Mouse (Mus musculus) induced T-regulatory cell, adult 2 months (primary cell): ENCODE results near the gene Adgrf3.

Experiments
- DNase-seq: peaks from one replicate; pipeline ENCODE4 v3.0.0-alpha.2; 2012; ENCODE audit warnings: low read depth

Gene Adgrf3

GRCm38 (mm10) chr5:30202221-30202620 lies 3.3 kb downstream of the Adgrf3 start:
- no peak for DNase-seq

- DNase-seq = peak; percentile 44
Observed at GRCm38 (mm10) chr5:30201521-30201920, 4.0 kb downstream of the Adgrf3 start.

DNA sequence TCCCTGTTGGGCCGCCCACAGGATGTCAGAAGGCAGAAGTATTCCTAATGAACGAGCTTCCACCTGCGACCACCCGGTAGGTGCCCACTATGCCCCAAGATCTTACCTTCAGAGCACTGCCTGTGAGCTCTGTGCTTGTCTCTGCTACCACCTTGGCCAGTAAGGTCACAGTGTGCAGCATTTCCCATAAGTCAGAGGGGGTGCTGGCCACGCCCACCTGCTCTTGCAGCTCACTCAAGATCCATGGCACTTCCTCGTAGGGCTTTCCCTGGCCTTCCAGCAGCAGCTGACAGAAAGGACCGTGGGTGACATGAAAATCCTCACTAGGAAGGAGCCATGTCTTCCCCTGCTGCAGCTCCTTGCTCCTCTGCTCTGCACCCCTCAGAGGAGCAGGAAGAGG lies 7.3 kb downstream of the Adgrf3 start:
- DNase-seq = no peak

DNA sequence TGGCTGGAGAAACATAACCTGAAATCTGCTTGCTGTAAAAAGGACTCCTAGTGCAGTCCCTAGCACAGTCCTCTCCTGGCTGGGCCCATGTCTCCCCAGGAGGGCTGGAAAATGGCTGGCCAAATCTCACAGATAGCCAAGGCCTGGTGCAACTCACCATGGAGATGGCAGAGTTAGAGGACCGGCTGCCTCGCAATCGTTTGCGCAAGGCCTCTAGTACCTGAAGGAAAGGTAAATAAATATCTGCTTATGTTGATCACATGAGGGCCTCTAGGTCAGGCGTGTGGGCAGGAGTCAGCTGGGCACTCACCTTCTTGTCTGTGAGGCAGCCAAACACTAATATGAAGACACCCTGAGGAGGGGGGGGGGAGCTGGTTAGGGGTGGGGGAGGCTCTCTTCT lies 10.2 kb downstream of the Adgrf3 start:
- DNase-seq = no peak

DNA sequence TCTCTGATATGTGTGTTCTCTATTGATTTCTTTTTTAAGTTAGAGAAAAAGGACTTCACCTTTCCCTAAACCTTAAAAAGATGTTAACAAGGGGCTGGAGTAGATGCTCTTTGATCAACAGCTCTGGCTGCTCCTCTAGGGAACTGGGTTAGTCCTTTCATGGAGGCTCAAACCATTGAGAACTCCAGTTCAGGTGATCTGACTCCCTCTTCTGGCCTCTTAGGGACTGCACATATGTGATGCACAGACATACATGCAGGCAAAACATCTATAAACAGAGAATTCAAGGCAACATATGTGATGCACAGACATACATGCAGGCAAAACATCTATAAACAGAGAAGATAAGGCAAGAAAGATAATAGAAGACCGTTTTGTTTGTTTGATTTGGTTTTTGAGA lies 13.1 kb downstream of the Adgrf3 start:
- DNase-seq = no peak

DNA sequence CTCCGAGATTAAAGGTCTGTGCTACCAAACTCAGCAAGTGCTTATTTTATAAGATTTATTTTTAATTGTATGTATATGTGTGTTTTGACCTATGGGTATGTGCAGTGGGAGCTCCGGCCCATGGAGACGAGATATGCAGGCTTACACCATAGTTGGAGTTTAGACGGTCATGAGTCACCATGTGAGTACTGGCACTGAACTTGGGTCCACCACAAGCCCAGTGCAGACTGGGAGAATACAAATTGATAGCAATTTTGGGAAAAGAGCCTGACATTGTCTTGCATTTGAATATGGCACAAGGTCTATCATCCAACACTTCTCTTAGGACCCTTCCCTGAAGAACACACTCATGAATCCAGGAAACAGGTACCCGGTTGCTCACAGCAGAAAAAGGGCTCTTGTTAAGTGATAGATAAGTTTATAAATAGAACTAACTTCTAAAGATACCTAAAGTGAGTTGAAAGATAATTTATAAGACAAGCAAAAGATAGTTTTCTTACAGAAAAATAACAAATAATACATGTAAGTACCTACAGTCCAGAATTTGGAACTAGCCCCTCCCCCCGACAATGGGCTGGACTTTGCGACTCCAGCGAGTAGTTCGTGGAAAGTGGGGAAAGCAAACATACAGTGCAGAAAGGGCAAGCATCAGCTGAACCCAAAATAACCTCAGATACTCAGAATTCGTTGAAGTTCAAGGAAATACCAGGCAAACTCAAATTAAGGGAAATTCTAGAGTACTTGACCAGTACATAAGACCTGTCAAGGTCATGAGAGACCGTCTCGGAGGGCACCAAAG lies 17.6 kb downstream of the Adgrf3 start:
- no peak for DNase-seq

DNA sequence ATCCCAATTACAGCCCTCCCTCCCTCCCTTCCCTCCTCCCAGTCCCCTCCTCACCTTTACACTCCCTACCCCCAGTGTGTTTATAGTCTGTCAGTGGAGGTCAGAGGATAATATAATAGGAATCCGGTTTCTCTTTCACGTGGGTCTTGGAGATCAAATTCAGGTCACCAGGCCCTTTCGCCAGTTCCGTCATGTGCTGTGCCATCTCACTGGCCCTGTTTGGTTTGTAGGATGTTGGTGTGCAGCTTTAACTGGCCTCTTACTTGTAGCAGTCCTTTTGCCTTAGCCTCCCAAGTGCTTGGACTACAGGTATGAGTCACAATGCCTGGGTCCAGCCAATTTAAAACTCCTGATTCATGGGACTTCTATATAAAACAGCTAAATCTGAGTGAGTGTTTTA lies 29.7 kb downstream of the Adgrf3 start:
- no peak for DNase-seq

DNA sequence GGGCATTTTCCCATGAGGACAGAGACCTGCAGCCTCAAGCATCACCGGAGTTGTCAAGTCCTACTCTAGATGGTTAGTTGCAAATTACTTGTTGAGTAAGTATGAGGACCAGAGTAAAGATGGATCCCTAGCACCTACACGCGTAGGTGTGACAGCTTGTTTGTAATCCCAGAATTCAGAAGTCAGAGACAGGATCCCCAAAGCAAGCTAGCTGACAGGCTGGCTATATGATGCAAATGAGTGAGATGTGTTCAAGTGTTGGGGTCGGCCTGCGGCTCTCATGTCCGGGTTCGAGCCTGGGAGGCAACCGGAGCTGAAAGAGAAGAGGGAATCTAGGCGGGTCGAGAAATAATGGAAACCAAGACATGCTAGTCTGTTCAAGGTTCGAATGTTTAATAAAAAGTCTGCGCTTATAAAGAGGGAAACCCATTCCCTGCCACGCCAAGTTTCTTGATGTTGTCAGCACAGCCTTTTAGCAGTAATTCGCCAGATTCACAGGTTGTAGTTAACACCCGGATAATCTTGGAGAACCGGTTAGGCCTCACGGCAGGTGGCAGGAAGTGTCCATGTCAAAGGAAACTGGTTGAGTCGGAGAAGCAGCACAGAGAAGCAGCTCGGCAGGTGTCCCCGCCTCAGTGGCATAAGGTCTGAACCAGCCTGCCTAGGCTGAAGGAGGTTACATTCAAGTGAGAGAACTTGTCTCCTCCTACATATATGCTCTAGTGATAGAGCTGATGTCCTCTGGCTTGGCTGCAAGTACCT lies 32.4 kb downstream of the Adgrf3 start:
- DNase-seq = no peak

- DNase-seq = no peak
Observed at GRCm38 (mm10) chr5:30172115-30172514, 33.4 kb downstream of the Adgrf3 start.

DNA sequence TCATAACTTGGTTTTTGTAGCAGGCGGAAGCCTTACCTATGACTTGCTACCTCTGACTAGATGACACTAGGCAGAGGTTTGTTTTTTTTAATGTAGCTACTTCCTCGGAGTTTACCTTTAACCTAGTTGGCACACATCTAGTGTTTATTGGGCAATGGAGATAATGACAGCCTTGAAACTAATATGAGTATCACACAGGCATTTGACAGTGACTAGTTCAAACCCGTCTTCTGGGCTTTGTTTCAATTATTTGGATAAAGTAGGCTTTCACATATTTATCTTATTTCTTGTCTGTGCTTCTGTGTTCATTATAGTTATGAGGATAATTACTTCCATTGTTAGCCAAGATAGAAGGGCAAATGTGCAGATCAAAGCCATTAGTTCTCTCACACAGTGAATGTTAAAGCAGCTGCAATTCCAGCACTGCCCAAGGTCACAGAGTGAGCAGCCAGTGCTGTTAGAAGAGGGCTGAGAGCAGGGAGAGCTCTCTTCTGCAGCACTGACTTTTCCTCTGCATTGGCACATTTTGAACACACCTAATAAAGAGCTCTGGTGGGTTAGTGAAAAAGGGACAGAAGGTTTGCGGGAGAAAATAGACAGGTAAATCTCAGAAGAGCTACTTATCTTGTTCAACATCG lies 35.1 kb downstream of the Adgrf3 start:
- no peak for DNase-seq

DNA sequence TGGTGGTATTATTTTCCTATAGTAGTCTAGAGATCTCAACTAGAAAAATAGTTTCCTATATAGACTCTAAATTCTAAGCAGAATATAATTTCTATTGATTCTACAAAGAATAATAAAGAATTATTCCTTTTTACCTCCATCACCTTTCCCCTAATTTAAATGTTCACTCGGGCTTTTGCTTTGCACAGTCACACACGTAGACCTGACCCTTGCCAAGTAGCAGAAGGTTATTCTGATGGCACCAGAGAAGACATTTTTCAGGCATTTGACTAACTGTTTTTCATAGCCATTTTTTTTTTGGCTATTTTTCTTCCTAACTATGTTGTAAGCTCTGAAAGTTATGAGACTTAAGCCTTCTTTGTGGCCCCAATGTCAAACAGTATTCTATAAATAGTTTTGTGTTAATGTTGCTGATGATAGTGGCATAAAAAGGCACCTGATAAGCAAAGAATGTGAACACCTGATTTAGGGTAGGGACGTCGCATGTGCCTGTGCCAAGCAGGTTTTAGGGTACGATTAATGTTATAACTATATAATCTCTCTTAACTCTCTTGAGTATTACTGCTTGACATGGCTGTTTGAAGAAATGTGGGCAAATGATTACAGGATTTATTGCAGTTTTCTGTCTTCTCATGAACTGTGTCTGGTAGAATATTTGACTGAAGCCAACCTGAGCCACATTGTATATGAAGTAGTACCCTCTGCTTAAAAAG lies 40.1 kb downstream of the Adgrf3 start:
- DNase-seq = no peak

GRCm38 (mm10) chr5:30162339-30162738 lies 43.2 kb downstream of the Adgrf3 start:
- DNase-seq = no peak

DNA sequence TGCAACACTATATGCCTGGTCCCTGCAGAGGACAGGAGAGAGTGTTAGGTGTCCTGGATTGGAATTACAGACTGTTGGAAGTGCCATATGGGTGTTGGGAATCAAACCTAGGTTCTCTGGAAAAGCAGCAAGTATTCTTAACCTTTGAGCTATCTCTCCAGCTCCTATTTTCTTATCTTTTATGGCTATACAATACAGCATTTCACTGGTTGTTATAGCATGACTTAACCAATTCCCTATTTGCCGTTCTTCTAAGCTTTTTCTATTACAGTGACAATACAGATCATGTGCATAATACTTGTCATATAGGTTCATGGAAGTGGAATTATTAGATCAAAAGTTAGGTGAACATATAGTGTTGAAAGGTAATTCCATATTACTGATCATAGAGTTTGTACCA lies 43.7 kb downstream of the Adgrf3 start:
- DNase-seq = no peak

- no peak for DNase-seq
Observed at GRCm38 (mm10) chr5:30159601-30160000, 45.9 kb downstream of the Adgrf3 start.

DNA sequence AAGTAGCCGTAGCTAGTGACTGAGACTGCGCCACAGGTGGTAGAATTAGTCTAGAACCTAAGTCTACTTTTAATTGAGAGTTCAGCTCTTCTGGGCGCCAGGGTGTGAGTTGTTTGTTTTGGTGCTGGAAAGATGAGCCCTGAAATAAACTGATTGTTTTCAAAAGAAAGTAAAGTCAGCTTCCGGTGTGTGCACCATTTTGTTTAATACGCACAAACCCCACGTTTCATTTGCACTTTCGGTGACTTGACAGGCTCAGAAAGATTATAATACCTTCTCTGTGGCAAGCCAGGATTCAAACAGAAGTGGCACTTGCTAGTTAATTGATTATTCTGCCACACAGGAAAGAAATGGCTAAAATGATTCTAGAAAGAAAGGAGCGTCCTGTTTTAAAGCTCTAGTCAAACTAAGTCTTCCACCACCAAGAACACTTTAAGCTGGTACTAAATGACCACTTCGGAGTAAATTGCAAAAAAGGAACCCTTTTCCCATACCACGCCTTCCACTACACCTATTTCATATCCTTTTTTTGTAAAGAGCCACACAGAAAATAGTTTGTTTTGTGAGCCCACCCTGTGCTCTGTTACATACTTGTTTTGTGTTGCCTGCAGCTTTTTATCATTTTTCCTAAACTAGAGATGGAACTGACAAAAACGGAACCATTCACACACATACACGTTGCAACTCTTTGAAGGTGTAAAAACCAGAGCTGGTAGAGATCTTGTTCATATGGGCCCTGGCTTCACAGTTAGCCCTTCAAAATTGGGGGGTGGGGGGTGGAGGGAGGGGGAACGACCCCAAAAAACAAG lies 49.5 kb downstream of the Adgrf3 start:
- DNase-seq = peak; percentile 79

DNA sequence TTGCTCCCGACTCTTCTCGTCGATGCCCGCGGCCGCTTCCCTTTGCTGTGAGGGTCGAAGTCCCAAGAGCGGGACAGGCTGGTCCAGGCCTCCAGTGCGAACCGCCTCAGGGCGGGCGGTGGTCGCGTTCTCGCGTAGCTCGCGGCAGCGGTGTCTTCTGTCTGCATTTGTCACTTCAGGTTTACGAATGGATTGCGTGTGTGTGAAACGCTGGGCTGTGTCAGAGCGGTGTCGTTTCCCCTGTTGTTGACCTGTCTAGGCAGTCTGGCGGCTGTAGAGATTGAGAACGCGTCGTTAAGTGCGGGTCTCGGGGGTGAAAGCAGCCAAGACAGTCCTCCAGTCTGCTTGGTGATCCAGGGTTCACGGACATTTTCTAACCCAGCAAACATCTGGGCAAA lies 50.1 kb downstream of the Adgrf3 start:
- no peak for DNase-seq

DNA sequence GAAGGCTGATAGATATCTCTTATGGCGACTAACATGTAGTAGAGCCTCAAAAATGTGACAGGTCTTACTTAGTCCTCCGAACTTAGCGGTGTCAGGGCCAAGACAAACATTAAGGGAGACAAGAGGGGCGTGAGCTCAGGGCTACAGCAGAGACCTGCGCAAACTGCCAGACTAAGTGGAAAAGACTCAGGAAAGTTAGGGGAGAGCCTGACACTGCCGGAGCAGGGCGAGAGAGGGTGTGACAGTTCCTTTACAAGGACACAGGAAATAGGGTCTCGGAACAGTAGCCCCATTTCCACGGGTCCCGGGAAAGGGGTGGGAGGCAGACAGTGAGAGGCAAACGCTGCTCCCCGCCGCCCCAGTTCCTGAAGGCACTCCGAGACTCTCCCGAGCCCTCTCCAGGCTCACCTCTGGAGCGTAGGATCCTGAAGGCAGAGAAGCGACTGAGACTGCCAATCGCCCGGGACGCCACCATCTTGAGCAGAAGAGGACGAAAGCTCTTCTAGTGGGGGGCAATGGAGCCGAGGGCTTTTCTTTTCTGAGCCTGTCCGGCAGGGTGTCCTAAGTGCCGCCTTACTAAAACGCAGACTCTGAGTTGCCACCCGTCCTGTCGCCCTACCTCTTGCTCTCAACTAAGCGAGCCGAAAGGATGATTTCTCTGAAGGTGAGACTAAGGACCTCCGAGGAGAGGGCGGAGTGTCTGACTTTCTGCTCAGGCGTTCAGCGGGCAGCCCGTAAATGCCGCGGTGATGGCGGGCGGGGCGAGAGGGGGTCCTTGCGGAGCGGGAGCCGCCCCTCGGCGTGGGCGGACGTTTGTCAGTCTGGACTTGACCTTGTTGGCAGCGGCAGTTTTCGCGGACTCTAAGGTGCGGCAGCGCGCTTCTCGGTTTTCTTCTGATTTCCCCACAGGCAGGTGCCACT lies 50.8 kb downstream of the Adgrf3 start, which contains the start of the genes Hadha and Hadhb:
Hadha (minus strand) TSS at position 689 of the 921 bp plus-strand sequence.
Hadhb (plus strand) TSS at position 775 of the 921 bp plus-strand sequence.
- peak; percentile 96 for DNase-seq

DNA sequence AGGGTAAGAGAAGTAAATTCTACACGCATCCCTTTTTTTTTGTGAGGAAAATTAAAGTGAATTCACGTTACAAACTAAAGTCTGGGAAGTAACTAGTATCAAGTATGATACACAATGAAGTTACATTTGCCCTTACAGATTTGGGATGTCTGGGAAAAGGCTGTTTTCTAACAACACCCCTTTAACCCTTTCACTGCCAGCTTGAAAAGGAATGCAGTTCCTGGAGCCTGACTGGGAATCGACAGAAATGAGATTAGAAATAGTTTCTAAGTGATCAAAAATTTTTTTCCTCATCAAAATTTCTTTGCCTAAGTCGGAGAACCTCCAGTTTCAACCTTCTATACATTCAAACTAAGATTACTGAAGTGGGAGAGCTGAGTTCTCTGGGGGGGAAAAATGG lies 51.5 kb downstream of the Adgrf3 start:
- DNase-seq = no peak

DNA sequence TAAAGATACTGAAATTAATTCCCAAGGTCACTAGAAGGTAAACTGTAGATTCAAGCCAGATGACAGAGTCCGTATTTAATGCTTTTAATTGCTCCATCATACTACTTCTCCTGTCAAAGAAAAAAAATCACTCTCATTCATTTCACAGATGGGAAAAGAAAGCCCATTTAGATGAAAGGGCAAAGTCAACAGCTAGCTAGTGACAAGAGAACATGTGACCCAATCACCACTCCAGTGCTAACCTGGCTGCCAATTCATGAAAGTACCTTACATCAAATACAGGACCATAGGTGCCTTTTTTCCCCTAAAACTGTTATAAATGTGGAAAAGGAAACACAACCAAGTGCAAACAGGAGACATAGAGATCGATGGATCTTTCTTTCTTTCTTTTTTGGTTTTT lies 52.3 kb downstream of the Adgrf3 start:
- DNase-seq = peak; percentile 7

DNA sequence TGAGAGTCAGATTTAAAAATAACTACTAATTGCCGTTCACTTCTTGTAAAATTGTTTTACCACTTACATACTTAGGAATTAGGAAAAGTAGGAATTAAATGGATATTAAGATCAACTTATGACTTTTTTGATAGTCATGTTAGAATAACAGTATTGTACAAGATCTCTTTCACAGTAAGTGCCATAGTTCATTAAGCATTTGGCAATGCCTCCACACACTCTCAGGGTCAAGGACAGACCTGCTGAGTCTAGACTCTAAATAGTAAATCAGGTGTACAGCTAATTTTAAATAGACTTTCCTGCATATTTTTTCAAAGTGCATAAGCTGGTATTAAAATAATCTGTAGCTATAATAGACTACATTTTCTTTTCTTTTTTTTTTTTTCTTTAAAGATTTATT lies 53.1 kb downstream of the Adgrf3 start:
- DNase-seq = no peak
